Mouse (Mus musculus) layer of hippocampus, adult 9-11 months (tissue): ENCODE data around the gene Acsl5.

Experiments used
- DNase-seq: peaks from one replicate; pipeline ENCODE4 v3.0.0; 2022

Gene Acsl5

GRCm38 (mm10) chr19:55290621-55291270 is 39.0 kb downstream of the Acsl5 start:
- DNase-seq: no peak

GRCm38 (mm10) chr19:55292210-55292850 is 40.6 kb downstream of the Acsl5 start:
- no peak for DNase-seq

GRCm38 (mm10) chr19:55293175-55293574 is 41.4 kb downstream of the Acsl5 start:
- DNase-seq: no peak

- no peak for DNase-seq
Observed at GRCm38 (mm10) chr19:55295075-55295474, 43.3 kb downstream of the Acsl5 start.

GRCm38 (mm10) chr19:55295556-55295955 is 43.8 kb downstream of the Acsl5 start:
- no peak for DNase-seq

- no peak for DNase-seq
Observed at GRCm38 (mm10) chr19:55296301-55296700, 44.6 kb downstream of the Acsl5 start.

GRCm38 (mm10) chr19:55297489-55297888 is 45.8 kb downstream of the Acsl5 start:
- no peak for DNase-seq

GRCm38 (mm10) chr19:55297961-55298360 is 46.2 kb downstream of the Acsl5 start:
- DNase-seq: no peak

GRCm38 (mm10) chr19:55299378-55299777 is 47.6 kb downstream of the Acsl5 start:
- DNase-seq: no peak

- no peak for DNase-seq
Observed at GRCm38 (mm10) chr19:55300525-55300924, 48.8 kb downstream of the Acsl5 start.

- no peak for DNase-seq
Observed at GRCm38 (mm10) chr19:55305024-55305423, 53.3 kb downstream of the Acsl5 start.

GRCm38 (mm10) chr19:55311874-55312273 is 60.1 kb downstream of the Acsl5 start:
- no peak for DNase-seq

GRCm38 (mm10) chr19:55313649-55314048 is 61.9 kb downstream of the Acsl5 start:
- no peak for DNase-seq

- DNase-seq: peak; percentile 61
Observed at GRCm38 (mm10) chr19:55315452-55316108, 63.8 kb downstream of the Acsl5 start, which contains the start of gene Zdhhc6. Gene Zdhhc6, minus strand, starts transcription at chr19:55316032.

- peak; percentile 84 for DNase-seq
Observed at GRCm38 (mm10) chr19:55316109-55316714, 64.5 kb downstream of the Acsl5 start, which contains the start of gene Vti1a. Gene Vti1a, plus strand, starts transcription at chr19:55316295.

- DNase-seq: no peak
Observed at GRCm38 (mm10) chr19:55316901-55317300, 65.2 kb downstream of the Acsl5 start.

- no peak for DNase-seq
Observed at GRCm38 (mm10) chr19:55319036-55319435, 67.3 kb downstream of the Acsl5 start.

- no peak for DNase-seq
Observed at GRCm38 (mm10) chr19:55319521-55319920, 67.8 kb downstream of the Acsl5 start.

- no peak for DNase-seq
Observed at GRCm38 (mm10) chr19:55322604-55323003, 70.9 kb downstream of the Acsl5 start.

GRCm38 (mm10) chr19:55327510-55327909 is 75.8 kb downstream of the Acsl5 start:
- no peak for DNase-seq

GRCm38 (mm10) chr19:55331776-55332175 is 80.0 kb downstream of the Acsl5 start:
- DNase-seq: no peak

GRCm38 (mm10) chr19:55332641-55333268 is 81.0 kb downstream of the Acsl5 start:
- DNase-seq: peak; percentile 79

GRCm38 (mm10) chr19:55335881-55336280 is 84.1 kb downstream of the Acsl5 start:
- DNase-seq: no peak
